ENCODE assay signal across 11 mouse cellular contexts in the genomic region with DNA sequence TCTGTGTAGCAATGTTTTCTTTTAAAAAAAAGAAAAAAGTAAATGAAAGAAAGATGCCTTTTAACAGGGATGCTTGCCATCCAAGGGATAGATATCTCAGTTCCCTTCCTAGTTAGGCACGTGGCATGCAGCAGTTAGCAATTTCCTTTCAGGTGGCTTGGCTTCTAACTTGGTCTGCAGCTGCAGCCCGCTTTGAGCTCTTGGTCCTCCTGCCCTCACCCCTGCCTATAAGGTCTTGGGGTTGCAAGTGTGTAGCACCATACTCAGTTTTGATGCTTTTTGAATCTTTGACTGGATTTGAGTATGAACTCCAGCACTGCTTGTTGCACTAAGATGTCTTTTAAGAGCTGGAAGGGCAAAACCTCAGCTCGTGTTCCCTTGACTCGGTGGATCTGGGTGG.
"Had no signal": no experiment of that assay in that cellular context is flagged by ENCODE, and none has a peak within 500 bp of the region (broad histone marks: within the 10 kb centered on the region; RNA-seq: fewer than 3 reads in every experiment).

No protein-coding gene starts in this region.

- H3K27ac ChIP-seq: limb, embryonic 13.5 days; liver, embryonic 15.5 days; midbrain, embryonic 12.5 days; neural tube, embryonic 13.5 days had no signal

- H3K4me3 ChIP-seq: limb, embryonic 13.5 days; liver, embryonic 15.5 days; midbrain, embryonic 12.5 days; neural tube, embryonic 13.5 days had no signal

- ATAC-seq: midbrain, embryonic 16.5 days had no signal

- H3K27me3 ChIP-seq: limb, embryonic 13.5 days; liver, embryonic 15.5 days; midbrain, embryonic 12.5 days; neural tube, embryonic 13.5 days had no signal

- H3K4me2 ChIP-seq: limb, embryonic 13.5 days; liver, embryonic 15.5 days; lung, embryonic 14.5 days; midbrain, embryonic 12.5 days; neural tube, embryonic 13.5 days had no signal

- H3K9ac ChIP-seq: limb, embryonic 13.5 days; liver, embryonic 15.5 days; lung, embryonic 14.5 days; midbrain, embryonic 12.5 days; neural tube, embryonic 13.5 days had no signal

- H3K36me3 ChIP-seq: midbrain, embryonic 12.5 days; neural tube, embryonic 13.5 days had no signal

- DNase-seq: kidney, adult 8-10 months; kidney, postnatal 25 days; retina, postnatal 1 day; right cerebral cortex, postnatal 4 days; spleen, adult 18-20 months had no signal

- H3K9me3 ChIP-seq: limb, embryonic 13.5 days; liver, embryonic 15.5 days; midbrain, embryonic 12.5 days; neural tube, embryonic 13.5 days had no signal

- H3K4me1 ChIP-seq: neural tube, embryonic 13.5 days had no signal
